Mouse (Mus musculus) gastrocnemius, postnatal 14 days (tissue): ENCODE data around the gene E130208F15Rik. TPM values are rescaled to one million over a fixed set of nuclear protein-coding genes. Genes with fewer than 3 reads are reported as not detected.
A peak's percentile ranks its signal among the peaks of the same experiment; 100 is the strongest.

ENCODE experiments used
- DNase-seq: peaks from one replicate; pipeline ENCODE4 v3.0.0; 2021; ENCODE audit warnings: mixed read lengths
- intact Hi-C: fragments of 180-260 bp; cut with DNase I; formaldehyde crosslinking; loops from one replicate; pipeline ENCODE4 v1.15.1; 2025; ENCODE audit warnings: low total_unique reads
- total RNA-seq, 2 experiments: library from RNA; stranded (reverse); gene quantifications; 2 replicates each; pipeline ENCODE4 v1.2.3; 2021

Gene E130208F15Rik
- total RNA-seq, 2 experiments from 2014 or later = 0.51 to 0.78 TPM

GRCm38 (mm10) chr7:30297266-30297665 lies 24.3 kb upstream of the E130208F15Rik start:
- intact Hi-C loops = no loop called here

GRCm38 (mm10) chr7:30300914-30301313 lies 20.6 kb upstream of the E130208F15Rik start:
- intact Hi-C loops = loop anchor here (10.0 kb wide), 1 partner anchor 66 kb away; the partner anchor contains the start of genes Ovol3, Polr2i and Tbcb
- DNase-seq = no peak

More at GRCm38 (mm10) chr7:30297266-30297665, 24.3 kb upstream of the E130208F15Rik start:
- no peak for DNase-seq

- intact Hi-C loops = loop anchor here (10.0 kb wide), 1 partner anchor 71 kb away; the partner anchor contains the start of genes Ovol3, Polr2i and Tbcb
- no peak for DNase-seq
Measured at GRCm38 (mm10) chr7:30306083-30306779, 15.3 kb upstream of the E130208F15Rik start.

GRCm38 (mm10) chr7:30308076-30309005 lies 13.2 kb upstream of the E130208F15Rik start, which contains the start of gene Alkbh6:
Gene Alkbh6 (plus strand): TSS chr7:30308717.
- intact Hi-C loops = loop anchor here (10.0 kb wide), 1 partner anchor 74 kb away; the partner anchor contains the start of genes Ovol3, Polr2i and Tbcb
- peak; percentile 93 for DNase-seq

GRCm38 (mm10) chr7:30309395-30310129 lies 12.0 kb upstream of the E130208F15Rik start:
- intact Hi-C loops = loop anchor here (10.0 kb wide), 1 partner anchor 75 kb away; the partner anchor contains the start of genes Ovol3, Polr2i and Tbcb
- no peak for DNase-seq

- intact Hi-C loops = no loop called here
- DNase-seq = no peak
Measured at GRCm38 (mm10) chr7:30310136-30310535, 11.4 kb upstream of the E130208F15Rik start.

- DNase-seq = peak; percentile 2
- intact Hi-C loops = no loop called here
Measured at GRCm38 (mm10) chr7:30313666-30314320, 7.7 kb upstream of the E130208F15Rik start.

- intact Hi-C loops = no loop called here
- peak; percentile 3 for DNase-seq
Measured at GRCm38 (mm10) chr7:30314721-30315155, 6.8 kb upstream of the E130208F15Rik start, which contains the start of gene Syne4. Gene Syne4 (plus strand): TSS chr7:30314807.

GRCm38 (mm10) chr7:30315559-30316529 lies 5.7 kb upstream of the E130208F15Rik start:
- intact Hi-C loops = no loop called here
- DNase-seq = peak; percentile 4

GRCm38 (mm10) chr7:30318142-30318541 lies 3.4 kb upstream of the E130208F15Rik start:
- no peak for DNase-seq
- intact Hi-C loops = no loop called here

- DNase-seq = no peak
- intact Hi-C loops = no loop called here
Measured at GRCm38 (mm10) chr7:30320946-30321345, 594 bp upstream of the E130208F15Rik start.

- intact Hi-C loops = no loop called here
- peak; percentile 98 for DNase-seq
Measured at GRCm38 (mm10) chr7:30322285-30322667, 736 bp downstream of the E130208F15Rik start.

- no peak for DNase-seq
- intact Hi-C loops = no loop called here
Measured at GRCm38 (mm10) chr7:30322865-30323264, 1.3 kb downstream of the E130208F15Rik start.

GRCm38 (mm10) chr7:30323795-30324194 lies 2.3 kb downstream of the E130208F15Rik start, which contains the start of gene Sdhaf1:
Gene Sdhaf1 (minus strand): TSS chr7:30323895.
- DNase-seq = no peak
- intact Hi-C loops = no loop called here

GRCm38 (mm10) chr7:30324300-30324944 lies 2.9 kb downstream of the E130208F15Rik start:
- DNase-seq = no peak
- intact Hi-C loops = no loop called here

- intact Hi-C loops = no loop called here
- no peak for DNase-seq
Measured at GRCm38 (mm10) chr7:30325364-30325763, 3.8 kb downstream of the E130208F15Rik start.

- no peak for DNase-seq
- intact Hi-C loops = no loop called here
Measured at GRCm38 (mm10) chr7:30326427-30326826, 4.9 kb downstream of the E130208F15Rik start.
